Mouse (Mus musculus): Measurements from ENCODE around the gene Hoxa13.

The Hoxa13 gene

GRCm38 (mm10) chr6:52208072-52208867 lies 52.4 kb downstream of the Hoxa13 start, which contains the start of gene Hoxa6:
Hoxa6 (minus strand) TSS chr6:52208722.
- no peak for DNase-seq
